Mouse (Mus musculus) CH12.LX (cell line): Measurements from ENCODE around the gene Hexdc.

ENCODE experiments used
- CTCF ChIP-seq, 2 experiments: IDR thresholded peaks in 1 of 2; conservative IDR thresholded peaks in 1 of 2; 2 replicates each; pipeline ENCODE4 v1.5.1; 2011 to 2012; ENCODE audit warnings: low read depth in 2 of 2, low read length in 2 of 2, improper control_type of control experiment in 1 of 2, inconsistent platforms in 1 of 2, mild to moderate bottlenecking in 1 of 2, moderate library complexity in 1 of 2
- EP300 ChIP-seq: IDR thresholded peaks from 2 replicates; pipeline ENCODE4 v1.6.1; 2011; ENCODE audit warnings: low read length, improper control_type of control experiment
- GABPA ChIP-seq: IDR thresholded peaks from 2 replicates; pipeline ENCODE4 v1.6.1; 2012; ENCODE audit warnings: low read depth, low read length, improper control_type of control experiment, inconsistent platforms; ENCODE audit not compliant: insufficient replicate concordance
- KAT2A ChIP-seq: IDR thresholded peaks from 2 replicates; pipeline ENCODE4 v1.6.1; 2012; ENCODE audit warnings: low read length, improper control_type of control experiment, inconsistent platforms; ENCODE audit not compliant: insufficient replicate concordance
- MAX ChIP-seq: IDR thresholded peaks from 2 replicates; pipeline ENCODE4 v1.6.1; 2011; ENCODE audit warnings: low read length, improper control_type of control experiment
- POLR2A ChIP-seq: IDR thresholded peaks from 2 replicates; pipeline ENCODE4 v1.6.1; 2011; ENCODE audit warnings: low read depth, mild to moderate bottlenecking, improper control_type of control experiment, low read length
- RAD21 ChIP-seq: IDR thresholded peaks from 2 replicates; pipeline ENCODE4 v1.6.1; 2011; ENCODE audit warnings: low read depth, mild to moderate bottlenecking, low read length, improper control_type of control experiment, moderate library complexity
- TCF12 ChIP-seq: IDR thresholded peaks from 2 replicates; pipeline ENCODE4 v1.6.1; 2014; ENCODE audit warnings: low read depth, mild to moderate bottlenecking, inconsistent platforms, low read length, improper control_type of control experiment
- USF1 ChIP-seq: IDR thresholded peaks from 2 replicates; pipeline ENCODE4 v1.6.1; 2014; ENCODE audit warnings: low read depth, mild to moderate bottlenecking, inconsistent platforms, low read length, improper control_type of control experiment
- ZKSCAN1 ChIP-seq: IDR thresholded peaks from 2 replicates; pipeline ENCODE4 v1.6.1; 2012; ENCODE audit warnings: low read depth, inconsistent platforms, low read length, improper control_type of control experiment, borderline replicate concordance

DNA sequence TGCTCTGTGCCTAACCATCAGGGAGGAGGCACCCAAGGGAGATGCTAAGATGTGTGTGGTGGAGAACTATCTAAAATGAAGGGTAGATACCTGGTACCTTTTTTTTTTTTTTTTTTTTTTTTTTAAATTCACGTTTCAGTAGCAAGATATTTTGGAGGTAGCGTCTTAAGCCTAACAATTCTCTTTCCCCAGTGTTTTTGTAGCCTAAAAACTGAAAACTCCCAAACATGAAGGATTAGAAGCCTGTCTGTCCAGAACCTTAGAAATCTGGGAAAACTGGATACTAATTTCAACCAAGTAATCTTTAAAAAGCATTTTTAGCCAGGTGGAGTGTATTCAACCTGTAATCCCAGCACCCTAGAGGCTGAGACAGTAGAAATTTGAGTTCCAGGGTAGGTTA is 56.8 kb downstream of the Hexdc start:
- TF ChIP-seq POLR2A (no peak), ZKSCAN1 (no peak), CTCF (conservative IDR thresholded peaks at IDR 0.05 in 1 of 2, IDR thresholded peaks at IDR 0.05 in 1 of 2; ENCODE audit: low read depth in 2 of 2, low read length in 2 of 2) (no peak), MAX (no peak), KAT2A (no peak), RAD21 (no peak), TCF12 (no peak), EP300 (no peak), GABPA (no peak), USF1 (no peak)
